Mouse (Mus musculus): ENCODE results near the gene Wbp2. TPM values are rescaled to one million over a fixed set of nuclear protein-coding genes. Genes with fewer than 3 reads are reported as not detected.

Gene Wbp2
- polyA plus RNA-seq, 1 experiment from 2014 or later = 47.9 TPM

DNA sequence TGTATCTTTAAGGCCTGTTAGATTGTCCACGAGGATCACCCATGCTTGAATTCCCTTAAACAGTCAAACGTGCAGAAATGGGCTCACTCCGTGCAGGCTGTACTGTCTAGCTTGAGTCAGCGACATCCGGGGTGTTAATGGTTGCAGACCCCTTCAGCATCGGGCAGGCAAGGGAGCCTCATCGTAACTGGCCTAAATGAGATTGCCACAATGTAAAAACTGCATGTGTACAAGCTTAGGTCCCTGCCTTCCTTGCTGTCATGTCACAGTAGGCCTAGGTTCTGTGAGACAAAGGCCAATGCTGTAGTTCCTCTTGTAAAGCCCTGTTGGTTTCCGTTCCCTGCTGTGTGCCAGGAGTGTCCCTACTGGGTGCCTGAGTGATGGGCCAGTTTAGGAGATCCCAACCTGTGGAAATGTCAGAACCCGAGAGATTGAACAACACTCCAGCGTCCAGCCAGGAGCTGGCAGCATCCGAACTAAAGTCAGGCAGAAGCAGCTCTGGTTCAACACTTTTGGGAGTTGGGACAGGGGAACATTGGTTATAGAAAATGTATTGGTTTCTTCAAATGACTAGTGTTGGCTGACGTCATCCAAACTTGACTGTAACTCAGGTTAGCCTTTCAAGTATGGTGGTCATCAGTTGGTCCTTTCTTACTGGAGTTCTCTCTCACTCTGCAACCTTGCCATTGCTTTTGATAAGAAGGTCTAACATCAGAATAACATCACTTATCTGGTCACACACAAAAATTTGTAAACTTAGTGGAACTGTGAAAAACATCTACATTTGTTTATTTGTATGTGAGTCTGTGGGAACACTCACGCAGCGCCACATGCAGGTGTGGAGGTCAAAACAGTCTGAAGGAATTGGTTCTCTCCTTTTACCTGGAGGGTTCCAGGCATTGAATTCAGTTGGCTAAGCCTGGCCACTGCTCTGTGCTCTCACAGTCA lies 55.6 kb downstream of the Wbp2 start:
- Histone ChIP-seq H3K4me2 (replicated peaks) (peak overlapping the region; percentile 96), H3K27ac (peak overlapping the region; percentile 100), H3K9me3 (no peaks in the 10 kb centered on the region), H3K27me3 (no peaks in the 10 kb centered on the region), H3K36me3 (peaks cover 14% of the 10 kb centered on the region), H3K4me1 (peaks cover 29% of the 10 kb centered on the region), H3K9ac (peak overlapping the region; percentile 91), H3K4me3 (peak overlapping the region; percentile 71)
- no peak for ATAC-seq (ENCODE audit: low FRiP score, low read depth)
- WGBS = 27% methylated on average over 14 of the region's 14 CpGs

DNA sequence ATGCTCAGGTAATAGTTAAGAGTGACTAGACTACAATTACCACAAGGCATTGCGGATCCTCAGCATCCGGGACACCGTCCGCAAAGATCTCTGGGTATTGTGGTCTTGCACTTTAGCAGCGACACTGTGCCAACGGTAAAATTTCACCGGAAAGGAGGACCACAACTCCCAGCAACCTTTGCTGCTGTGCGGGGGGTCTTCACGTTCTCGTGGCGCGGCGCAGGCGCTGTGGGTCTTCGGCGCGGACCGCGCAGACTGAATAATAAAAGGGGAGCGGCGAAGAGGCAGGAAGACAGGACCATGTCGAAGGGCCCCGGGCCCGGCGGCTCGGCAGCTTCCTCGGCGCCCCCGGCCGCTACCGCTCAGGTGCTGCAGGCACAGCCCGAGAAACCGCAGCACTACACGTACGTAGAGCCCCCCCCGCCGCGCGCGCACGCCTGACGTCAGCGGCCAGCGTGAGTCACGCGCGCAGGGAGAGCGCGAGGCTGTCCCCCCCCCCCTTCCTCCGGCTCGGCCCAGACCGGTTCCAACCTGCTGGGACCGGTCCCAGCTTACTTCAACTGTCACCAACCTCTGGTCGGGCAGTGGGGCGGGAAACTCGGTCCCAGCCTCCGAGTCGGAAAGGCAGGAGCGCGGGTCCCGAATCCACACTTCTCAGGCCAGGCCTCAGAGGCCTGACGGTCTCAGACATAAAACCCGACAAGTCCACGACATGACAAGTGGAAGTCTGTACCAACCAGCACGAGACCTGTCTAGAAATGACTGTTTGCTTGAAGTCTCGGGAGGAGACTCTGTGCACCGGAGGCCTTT lies 56.5 kb downstream of the Wbp2 start, which contains the start of gene Unk:
Unk (plus strand) TSS at position 235 of the 810 bp plus-strand sequence.
- Histone ChIP-seq H3K36me3 (peaks cover 14% of the 10 kb centered on the region), H3K27me3 (no peaks in the 10 kb centered on the region), H3K4me3 (peak within 1 kb of the TSS; percentile 71), H3K4me2 (replicated peaks) (peak within 1 kb of the TSS; percentile 96), H3K9ac (peak within 1 kb of the TSS; percentile 91), H3K4me1 (peaks cover 29% of the 10 kb centered on the region), H3K27ac (peak within 1 kb of the TSS; percentile 100), H3K9me3 (no peaks in the 10 kb centered on the region)
- ATAC-seq (ENCODE audit: low FRiP score, low read depth) = peak; percentile 94
- WGBS = under 1% methylated on average over 67 of the region's 67 CpGs

DNA sequence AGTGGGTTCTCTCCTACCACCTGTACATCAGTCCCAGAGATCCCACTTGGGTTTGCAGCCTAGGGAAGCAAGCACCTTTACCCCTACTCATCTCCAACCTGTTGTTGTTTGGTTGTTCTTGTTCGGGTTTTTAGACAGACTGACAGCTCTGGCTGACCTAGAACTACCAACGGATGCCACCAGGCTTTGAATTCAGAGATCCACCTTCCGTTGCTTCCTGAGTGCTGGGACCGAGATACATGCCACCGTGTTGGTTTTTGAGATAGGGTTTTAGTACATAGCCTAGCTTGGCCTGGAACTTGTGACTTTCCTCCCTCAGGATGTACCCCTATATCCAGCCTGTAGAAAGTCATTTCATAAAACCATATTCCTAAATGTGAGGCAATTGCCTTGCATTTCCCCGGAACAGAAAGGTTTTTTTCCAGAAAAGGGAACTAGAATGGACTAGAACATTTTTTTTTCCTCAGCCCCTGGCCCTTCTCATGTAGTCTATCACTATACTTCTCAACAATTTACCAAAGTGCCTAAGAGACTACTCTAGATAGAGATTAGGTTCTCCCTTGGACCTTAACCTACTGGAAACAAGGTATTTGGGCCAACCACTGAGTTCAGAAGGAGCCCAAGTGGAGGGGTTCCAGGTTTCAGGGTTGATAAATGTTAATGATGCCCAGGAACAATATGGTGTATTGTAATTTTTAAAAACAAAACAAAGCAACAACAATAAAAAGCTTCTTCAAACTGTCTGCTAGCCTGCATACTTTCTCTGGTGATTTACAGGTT lies 57.5 kb downstream of the Wbp2 start:
- Histone ChIP-seq H3K27ac (no peak overlapping the region), H3K9me3 (no peaks in the 10 kb centered on the region), H3K4me2 (replicated peaks) (peak overlapping the region; percentile 96), H3K36me3 (peaks cover 6% of the 10 kb centered on the region; the same call in 1 of the 2 replicates), H3K4me1 (peaks cover 29% of the 10 kb centered on the region), H3K4me3 (peak overlapping the region; percentile 71), H3K9ac (peak overlapping the region; percentile 70), H3K27me3 (no peaks in the 10 kb centered on the region)
- 87% methylated on average over 6 of the region's 6 CpGs for WGBS
- no peak for ATAC-seq (ENCODE audit: low FRiP score, low read depth)

Other genes starting within 250 kb of the Wbp2 start
- gene Myo15b, start 228.6 kb downstream of the Wbp2 start, polyA plus RNA-seq (2015; fragmentation: Nextera tagmentation; extraction: Ambion mirVana) = 0.15 and 0.24 TPM in 2 replicates
- 6.7 and 8.6 TPM in 2 replicates for gene Smim5, start 187.0 kb downstream of the Wbp2 start, polyA plus RNA-seq (2015; fragmentation: Nextera tagmentation; extraction: Ambion mirVana)
- 1.4 TPM in 2 replicates for gene Smim6, start 175.0 kb downstream of the Wbp2 start, polyA plus RNA-seq (2015; fragmentation: Nextera tagmentation; extraction: Ambion mirVana)
- gene Sap30bp, start 153.7 kb downstream of the Wbp2 start, polyA plus RNA-seq (2015; fragmentation: Nextera tagmentation; extraction: Ambion mirVana) = 44.2 and 52.1 TPM in 2 replicates
- gene Recql5, start 153.5 kb downstream of the Wbp2 start, polyA plus RNA-seq (2015; fragmentation: Nextera tagmentation; extraction: Ambion mirVana) = 22.3 and 23.7 TPM in 2 replicates
- 5.2 and 6.3 TPM in 2 replicates for gene Itgb4, start 112.3 kb downstream of the Wbp2 start, polyA plus RNA-seq (2015; fragmentation: Nextera tagmentation; extraction: Ambion mirVana)
- gene Galk1, start 74.3 kb downstream of the Wbp2 start, polyA plus RNA-seq (2015; fragmentation: Nextera tagmentation; extraction: Ambion mirVana) = 207 and 211 TPM in 2 replicates
- 2,219 and 2,483 TPM in 2 replicates for gene H3f3b, start 59.0 kb downstream of the Wbp2 start, polyA plus RNA-seq (2015; fragmentation: Nextera tagmentation; extraction: Ambion mirVana)
- 39.4 and 44.8 TPM in 2 replicates for gene Unk, start 56.7 kb downstream of the Wbp2 start, polyA plus RNA-seq (2015; fragmentation: Nextera tagmentation; extraction: Ambion mirVana)
- 2.1 and 2.4 TPM in 2 replicates for gene Unc13d, start 9.0 kb downstream of the Wbp2 start, polyA plus RNA-seq (2015; fragmentation: Nextera tagmentation; extraction: Ambion mirVana)
- 15.7 and 15.9 TPM in 2 replicates for gene Trim47, start 40.2 kb upstream of the Wbp2 start, polyA plus RNA-seq (2015; fragmentation: Nextera tagmentation; extraction: Ambion mirVana)
- gene Trim65, start 44.1 kb upstream of the Wbp2 start, polyA plus RNA-seq (2015; fragmentation: Nextera tagmentation; extraction: Ambion mirVana) = 2.3 and 3.2 TPM in 2 replicates
- gene Mrpl38, start 51.9 kb upstream of the Wbp2 start, polyA plus RNA-seq (2015; fragmentation: Nextera tagmentation; extraction: Ambion mirVana) = 86.0 and 86.3 TPM in 2 replicates
- 48.6 and 48.9 TPM in 2 replicates for gene Fbf1, start 81.2 kb upstream of the Wbp2 start, polyA plus RNA-seq (2015; fragmentation: Nextera tagmentation; extraction: Ambion mirVana)
- 63.3 and 72.1 TPM in 2 replicates for gene Ten1, start 111.9 kb upstream of the Wbp2 start, polyA plus RNA-seq (2015; fragmentation: Nextera tagmentation; extraction: Ambion mirVana)
- gene Acox1, start 112.0 kb upstream of the Wbp2 start, polyA plus RNA-seq (2015; fragmentation: Nextera tagmentation; extraction: Ambion mirVana) = 22.0 and 23.5 TPM in 2 replicates
- gene Evpl, start 151.1 kb upstream of the Wbp2 start, polyA plus RNA-seq (2015; fragmentation: Nextera tagmentation; extraction: Ambion mirVana) = 3.3 and 4.0 TPM in 2 replicates
- 109 and 110 TPM in 2 replicates for gene Srp68, start 187.2 kb upstream of the Wbp2 start, polyA plus RNA-seq (2015; fragmentation: Nextera tagmentation; extraction: Ambion mirVana)
- 0.18 and 0.27 TPM in 2 replicates for gene Galr2, start 193.9 kb upstream of the Wbp2 start, polyA plus RNA-seq (2015; fragmentation: Nextera tagmentation; extraction: Ambion mirVana)
- 76.5 and 80.2 TPM in 2 replicates for gene Exoc7, start 220.2 kb upstream of the Wbp2 start, polyA plus RNA-seq (2015; fragmentation: Nextera tagmentation; extraction: Ambion mirVana)
- gene Foxj1, start 248.4 kb upstream of the Wbp2 start, polyA plus RNA-seq (2015; fragmentation: Nextera tagmentation; extraction: Ambion mirVana) = 0.25 and 0.37 TPM in 2 replicates